Mouse (Mus musculus): ENCODE results near the gene Nrbp1.
"Not testable (repeated sequence)": the region's sequence is repeated elsewhere in the genome, so short reads cannot be mapped to it uniquely, and the experiment has no call there.

The Nrbp1 gene

GRCm38 (mm10) chr5:31204421-31204820 lies 36.2 kb upstream of the Nrbp1 start:
- in situ Hi-C loops (cut with MboI) = no loop called here

- in situ Hi-C loops (cut with MboI) = not testable (repeated sequence)
Observed at GRCm38 (mm10) chr5:31216554-31216953, 24.1 kb upstream of the Nrbp1 start.

DNA sequence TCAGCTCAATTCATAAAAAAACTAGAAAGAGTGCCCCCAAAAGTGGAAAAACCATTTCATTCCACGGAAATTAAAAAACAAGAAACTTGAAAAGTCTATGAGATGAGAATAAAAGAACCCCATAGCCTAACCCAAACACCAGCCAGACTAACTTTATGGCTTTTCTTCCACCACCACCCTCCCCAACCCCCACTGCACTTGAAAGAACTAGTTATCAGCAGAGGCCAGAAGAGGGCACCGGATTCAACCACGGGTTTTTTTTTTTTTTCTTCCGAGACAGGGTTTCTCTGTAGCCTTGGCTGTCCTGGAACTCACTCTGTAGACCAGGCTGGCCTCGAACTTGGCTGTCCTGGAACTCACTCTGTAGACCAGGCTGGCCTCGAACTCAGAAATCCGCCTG lies 22.4 kb upstream of the Nrbp1 start:
- in situ Hi-C loops (cut with MboI) = no loop called here

GRCm38 (mm10) chr5:31219070-31219469 lies 21.6 kb upstream of the Nrbp1 start:
- in situ Hi-C loops (cut with MboI) = no loop called here

- in situ Hi-C loops (cut with MboI) = no loop called here
Observed at GRCm38 (mm10) chr5:31219474-31219873, 21.2 kb upstream of the Nrbp1 start.

- in situ Hi-C loops (cut with MboI) = no loop called here
Observed at GRCm38 (mm10) chr5:31219911-31220447, 20.7 kb upstream of the Nrbp1 start.

DNA sequence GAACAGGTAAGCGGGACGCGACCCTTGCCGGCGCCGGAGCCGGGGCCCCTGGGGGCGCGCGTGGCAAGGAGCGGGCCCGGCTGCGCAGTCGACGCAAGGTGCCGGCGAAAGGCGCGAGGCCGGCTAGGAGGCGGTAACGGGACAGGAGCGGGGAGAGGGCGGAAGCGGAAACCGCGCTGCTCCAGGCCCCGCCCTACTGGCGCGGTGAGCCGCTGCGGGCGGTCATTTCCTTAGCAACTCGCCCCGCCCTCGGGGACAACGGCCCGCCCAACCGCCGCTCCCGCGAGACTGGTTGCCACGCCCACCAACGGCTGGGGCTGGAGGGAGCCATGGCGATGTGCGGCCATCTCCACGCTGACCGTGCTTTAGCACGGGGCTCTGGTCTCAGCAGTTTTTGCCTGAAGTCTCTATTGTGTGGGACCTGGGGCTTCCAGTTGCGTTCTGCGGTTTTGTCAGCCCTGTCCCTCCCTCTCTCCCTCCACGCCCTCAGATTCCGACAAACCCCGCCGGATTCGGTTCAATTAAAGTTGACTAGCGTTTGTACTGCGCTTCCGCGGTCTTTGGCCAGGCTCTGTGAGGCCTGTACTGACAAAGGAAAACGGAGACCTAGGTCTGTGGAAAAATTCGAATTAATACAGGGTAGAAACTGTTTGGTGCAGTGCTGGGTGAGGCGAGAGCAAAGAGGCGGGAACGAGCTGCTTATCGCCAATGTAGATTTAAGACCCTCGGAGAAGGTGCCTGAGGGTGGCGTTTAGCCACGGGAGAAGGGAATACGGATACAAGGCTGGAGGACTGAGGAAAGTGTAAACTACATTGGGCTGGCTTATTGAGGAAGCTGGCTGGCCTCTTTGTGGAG lies 20.0 kb upstream of the Nrbp1 start, which contains the start of gene Ppm1g:
TSS of gene Ppm1g (minus strand) at position 240 of the 856 bp plus-strand sequence.
- in situ Hi-C loops (cut with MboI) = no loop called here

DNA sequence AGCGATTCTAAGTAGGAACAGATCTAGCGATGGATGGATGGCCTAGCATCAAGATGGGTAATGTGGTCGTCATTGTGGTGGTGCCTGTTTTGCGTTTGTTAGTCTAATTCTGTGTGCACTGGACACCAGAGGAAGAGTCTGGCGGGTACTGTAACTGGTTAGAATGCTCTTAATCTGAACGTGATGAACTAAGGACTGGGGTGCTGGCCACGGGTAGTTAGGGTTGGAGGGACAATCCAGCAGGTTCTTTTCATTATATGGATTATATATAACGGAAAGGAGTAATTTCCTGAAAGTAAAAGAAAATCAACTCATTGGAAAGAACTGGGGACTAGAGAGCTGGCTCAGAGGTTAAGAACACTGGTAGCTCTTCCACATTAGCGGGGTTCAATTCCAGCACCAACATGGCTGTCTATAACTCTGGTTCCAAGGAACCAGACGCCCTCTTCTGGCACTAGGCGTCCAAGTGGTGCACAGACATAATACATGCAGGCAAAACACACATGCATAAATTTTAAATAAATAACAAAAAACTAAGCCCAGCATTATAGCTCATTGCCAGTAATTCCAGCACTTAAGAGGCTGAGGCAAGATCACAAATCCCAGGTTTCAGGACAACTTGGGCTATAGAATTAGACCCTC lies 19.2 kb upstream of the Nrbp1 start:
- in situ Hi-C loops (cut with MboI) = no loop called here

DNA sequence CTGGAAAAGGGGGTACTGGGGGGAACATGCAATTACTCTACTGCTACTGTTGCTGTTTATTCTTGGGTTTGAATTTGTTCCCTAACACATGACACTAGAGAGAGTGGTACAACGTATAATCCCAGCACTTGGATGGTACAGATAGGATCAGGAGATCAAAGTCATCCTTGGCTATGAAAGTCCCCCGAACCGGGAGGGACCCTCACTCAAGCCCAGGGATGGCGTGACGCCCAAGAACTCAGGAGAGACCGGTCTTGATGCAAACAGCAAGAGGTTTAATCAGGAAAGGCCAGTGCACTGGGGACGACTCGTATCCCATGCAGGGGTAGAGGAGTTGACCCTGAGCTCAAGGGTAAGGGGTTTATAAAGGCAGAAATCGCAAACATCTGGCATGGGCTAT lies 18.0 kb upstream of the Nrbp1 start:
- in situ Hi-C loops (cut with MboI) = no loop called here

GRCm38 (mm10) chr5:31226641-31227040 lies 14.0 kb upstream of the Nrbp1 start:
- in situ Hi-C loops (cut with MboI) = no loop called here

- in situ Hi-C loops (cut with MboI) = no loop called here
Observed at GRCm38 (mm10) chr5:31241522-31242034, 914 bp downstream of the Nrbp1 start.

DNA sequence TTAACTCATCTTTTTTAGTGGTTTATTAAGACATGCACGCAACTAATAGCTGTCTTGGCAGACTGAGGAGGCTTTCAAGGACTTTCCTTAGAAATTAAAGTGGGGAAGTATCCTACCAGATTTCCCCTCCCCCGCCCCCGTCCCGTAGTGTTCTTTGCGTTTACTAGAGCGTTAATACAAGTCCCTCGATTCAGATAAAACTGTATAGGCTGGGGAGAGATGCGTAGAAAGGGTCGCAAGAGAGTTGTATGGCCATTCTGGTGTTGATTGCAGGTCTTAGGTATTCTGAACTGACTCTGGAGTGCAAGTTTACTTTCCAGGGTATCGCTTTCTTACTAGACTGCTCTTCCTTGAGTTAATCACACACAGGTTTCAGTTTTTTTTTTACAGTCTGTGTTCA lies 1.5 kb downstream of the Nrbp1 start:
- in situ Hi-C loops (cut with MboI) = no loop called here

DNA sequence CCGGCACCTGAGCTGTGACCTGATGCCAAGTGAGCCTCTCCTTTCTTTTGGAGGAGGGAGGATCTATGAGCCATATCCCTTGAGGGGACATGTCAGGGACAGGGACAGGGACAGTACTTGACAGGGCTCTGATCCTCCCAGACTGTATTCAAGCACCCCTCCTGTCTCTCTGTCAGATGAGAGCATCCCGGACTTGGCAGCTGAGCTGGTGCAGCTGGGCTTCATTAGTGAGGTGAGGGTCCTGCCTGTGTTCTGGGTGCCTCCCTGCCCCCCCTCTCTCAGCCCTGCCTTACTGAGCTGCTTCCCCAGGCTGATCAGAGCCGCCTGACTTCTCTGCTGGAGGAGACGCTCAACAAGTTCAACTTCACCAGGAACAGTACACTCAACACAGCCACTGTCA lies 10.1 kb downstream of the Nrbp1 start:
- in situ Hi-C loops (cut with MboI) = no loop called here

DNA sequence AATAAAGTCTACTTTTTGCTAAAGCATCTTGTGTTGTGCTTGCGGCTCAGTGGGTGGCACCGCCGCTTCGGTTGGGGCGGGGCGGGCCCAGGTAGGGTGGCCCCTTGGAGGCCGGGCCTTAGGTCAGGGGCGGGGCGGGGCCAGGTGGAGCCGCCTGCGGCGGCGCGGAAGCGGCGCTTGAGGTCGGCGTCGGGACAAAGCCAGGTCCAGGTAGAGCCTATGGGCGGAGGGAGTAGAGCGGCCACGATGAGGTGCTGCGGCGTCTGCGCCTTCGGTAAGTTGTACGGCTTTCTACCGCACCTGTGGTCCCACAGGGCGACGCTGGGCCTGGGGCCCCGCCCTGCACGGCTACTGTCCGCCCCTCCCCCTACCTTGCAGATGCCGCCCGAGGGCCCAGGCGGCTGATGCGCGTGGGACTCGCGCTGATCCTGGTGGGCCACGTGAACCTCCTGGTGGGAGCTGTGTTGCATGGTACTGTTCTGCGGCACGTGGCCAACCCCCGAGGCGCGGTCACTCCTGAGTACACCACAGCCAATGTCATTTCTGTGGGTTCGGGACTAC lies 11.0 kb downstream of the Nrbp1 start, which contains the start of gene Krtcap3:
TSS of gene Krtcap3 (plus strand) at position 151 of the 561 bp plus-strand sequence.
- in situ Hi-C loops (cut with MboI) = no loop called here

DNA sequence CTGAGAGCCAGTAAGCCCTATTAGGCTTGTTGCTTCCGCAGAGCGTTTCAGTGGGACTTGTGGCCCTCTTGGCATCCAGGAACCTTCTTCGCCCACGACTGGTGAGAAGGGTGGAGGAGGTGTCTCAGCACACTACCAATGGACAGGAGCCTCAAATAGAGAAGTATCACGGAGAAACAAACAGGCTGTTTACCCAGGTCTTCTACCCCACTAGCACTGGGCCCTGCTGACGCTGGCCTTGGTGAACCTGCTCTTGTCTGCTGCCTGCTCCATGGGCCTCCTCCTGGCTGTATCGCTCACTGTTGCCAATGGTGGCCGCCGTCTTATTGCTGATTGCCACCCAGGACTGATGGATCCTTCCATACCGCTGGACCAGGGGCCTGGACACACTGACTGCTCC lies 11.5 kb downstream of the Nrbp1 start:
- in situ Hi-C loops (cut with MboI) = no loop called here

DNA sequence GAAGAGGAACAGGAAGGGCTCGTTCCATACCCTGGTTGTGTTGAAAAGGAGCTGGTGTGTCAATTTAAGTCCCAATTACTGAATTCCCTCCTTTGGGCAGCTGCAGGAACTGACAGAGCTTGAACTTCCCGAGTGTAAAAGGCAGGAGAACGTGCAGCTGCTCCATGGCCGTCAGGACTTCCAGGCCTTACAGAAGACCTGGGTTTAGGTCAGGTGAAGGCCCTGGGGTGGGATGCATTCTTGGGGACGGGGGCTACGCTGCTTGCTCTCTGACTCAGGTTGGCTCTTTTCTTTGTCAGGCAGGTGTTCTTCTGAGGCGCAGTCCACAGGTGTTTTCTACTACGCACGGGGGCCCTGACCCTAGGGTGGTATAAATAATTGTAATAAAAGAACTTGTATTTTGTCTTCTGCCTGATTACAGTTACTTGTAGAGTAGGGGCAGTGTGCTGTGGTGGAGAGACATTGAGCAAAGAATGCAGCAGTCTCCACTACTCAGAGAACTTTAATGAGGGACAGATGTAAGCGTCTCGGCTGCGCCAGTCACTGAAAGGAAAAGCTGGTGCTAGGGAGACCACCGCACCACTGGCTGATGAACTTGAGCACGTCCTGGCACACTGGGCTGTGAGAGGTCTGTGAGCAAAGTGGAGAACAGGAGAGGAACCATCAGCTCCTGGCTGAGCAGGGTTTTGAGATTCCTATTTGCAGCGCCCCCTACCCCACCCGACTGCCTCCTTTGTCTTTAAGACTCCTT lies 12.3 kb downstream of the Nrbp1 start:
- in situ Hi-C loops (cut with MboI) = no loop called here

DNA sequence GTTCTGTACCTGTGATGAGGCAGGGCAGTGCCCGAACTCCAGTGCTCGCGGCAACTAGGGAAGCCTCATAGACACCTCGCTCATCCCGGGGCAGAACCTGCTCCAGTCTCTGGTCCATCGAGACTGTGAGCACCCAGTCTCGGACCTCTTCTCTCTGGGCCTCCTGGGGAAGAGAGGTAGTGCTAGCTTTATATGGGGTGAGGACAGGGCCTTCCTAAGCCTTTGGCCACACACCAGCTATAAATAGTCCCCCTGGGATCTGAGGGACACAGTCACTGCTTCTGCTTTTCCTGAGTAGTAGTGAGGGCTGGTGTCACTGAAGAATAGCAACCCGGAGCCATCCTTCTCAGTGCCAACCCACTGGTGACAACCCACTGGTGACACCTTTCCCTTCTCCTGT lies 13.1 kb downstream of the Nrbp1 start:
- in situ Hi-C loops (cut with MboI) = no loop called here

DNA sequence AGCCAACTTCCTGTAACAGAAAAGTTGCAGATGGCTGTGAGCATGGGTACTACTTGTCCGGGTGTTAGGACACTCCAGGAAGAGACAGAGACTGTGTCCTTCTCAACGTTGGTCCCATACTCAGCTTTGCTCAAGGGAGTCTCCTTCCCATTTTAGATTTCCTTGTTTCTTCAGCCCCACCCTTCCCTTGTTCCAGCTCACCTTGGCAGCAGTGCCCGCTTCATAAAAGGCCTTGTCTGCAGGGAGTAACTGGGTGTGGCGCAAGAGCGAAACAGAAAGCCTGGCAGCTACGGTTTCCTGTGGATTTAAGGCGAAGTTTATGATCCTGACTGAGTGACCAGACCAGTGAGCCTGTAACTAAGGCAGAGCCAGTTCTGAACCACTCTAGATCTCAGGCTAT lies 13.8 kb downstream of the Nrbp1 start:
- in situ Hi-C loops (cut with MboI) = no loop called here

- in situ Hi-C loops (cut with MboI) = no loop called here
Observed at GRCm38 (mm10) chr5:31254901-31255300, 14.2 kb downstream of the Nrbp1 start.

- in situ Hi-C loops (cut with MboI) = no loop called here
Observed at GRCm38 (mm10) chr5:31255381-31255780, 14.7 kb downstream of the Nrbp1 start.

DNA sequence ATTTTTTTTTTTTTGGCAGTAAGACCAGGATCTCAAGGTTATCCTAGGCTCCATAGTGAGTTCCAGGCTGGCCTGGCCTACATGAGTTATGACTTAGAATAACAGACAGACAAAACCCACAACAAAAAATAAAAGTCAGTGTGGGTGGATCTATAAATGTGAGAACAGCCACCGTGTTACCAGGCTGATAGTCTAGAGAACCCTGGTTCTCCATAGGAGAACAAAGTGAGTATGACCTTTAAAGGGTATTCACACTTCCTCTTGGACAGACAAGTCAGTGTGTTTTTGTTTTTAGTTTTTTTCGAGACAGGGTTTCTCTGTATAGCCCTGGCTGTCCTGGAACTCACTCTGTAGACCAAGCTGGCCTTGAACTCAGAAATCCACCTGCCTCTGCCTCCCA lies 15.3 kb downstream of the Nrbp1 start:
- in situ Hi-C loops (cut with MboI) = no loop called here

DNA sequence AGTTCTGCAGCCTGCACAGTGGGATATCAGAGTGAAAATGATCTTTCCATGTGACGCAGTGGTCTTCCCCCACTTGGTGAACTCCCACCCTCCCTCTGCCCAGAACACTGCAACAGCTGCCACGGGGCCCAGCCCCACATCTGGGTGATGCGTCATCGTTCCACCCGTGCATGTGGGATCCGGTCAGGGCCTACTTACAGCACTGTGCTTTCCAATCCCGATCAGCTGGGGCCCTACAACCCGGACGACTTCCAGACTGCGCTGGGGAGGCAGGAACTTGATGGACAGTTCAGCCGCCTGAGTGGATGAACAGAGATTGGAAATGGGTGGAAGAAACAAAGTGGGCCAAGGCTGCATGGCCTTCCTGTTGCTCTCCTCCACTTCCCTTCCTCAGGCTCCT lies 17.0 kb downstream of the Nrbp1 start:
- in situ Hi-C loops (cut with MboI) = no loop called here

Data from mature B cell (primary cell).